Mouse (Mus musculus) forebrain, embryonic 14.5 days (tissue): Measurements from ENCODE around the gene Dnajc11. TPM values are rescaled to one million over a fixed set of nuclear protein-coding genes. Genes with fewer than 3 reads are reported as not detected.

Experiments used
- ATAC-seq: fragments of 200-750 bp; cut with Nextera tagmentation; 2 replicates; pipeline ENCODE4 v1.8.0; 2017; ENCODE audit warnings: mild to moderate bottlenecking, moderate library complexity
- DNase-seq: peaks from one replicate; pipeline ENCODE4 v3.0.0-alpha.2; 2015; ENCODE audit warnings: low spot score
- H3K27ac ChIP-seq: fragments of 300-500 bp; sonication (generic); 2 replicates; pipeline ENCODE4 v1.5.1; 2014; ENCODE audit warnings: low read depth, mild to moderate bottlenecking, control low read depth, low read length, moderate library complexity
- H3K27me3 ChIP-seq: fragments of 300-500 bp; sonication (generic); replicated peaks from 2 replicates; pipeline ENCODE4 v1.6.1; 2014; ENCODE audit warnings: low read length, control low read depth, mixed read lengths; ENCODE audit not compliant: control insufficient read depth, insufficient read depth
- H3K36me3 ChIP-seq: fragments of 300-500 bp; sonication (generic); 2 replicates; pipeline ENCODE4 v1.6.1; 2014; ENCODE audit warnings: low read length, control low read depth; ENCODE audit not compliant: control insufficient read depth, insufficient read depth
- H3K4me1 ChIP-seq: fragments of 300-500 bp; sonication (generic); 2 replicates; pipeline ENCODE4 v1.6.1; 2014; ENCODE audit warnings: antibody characterized with exemption, low read length, control low read depth; ENCODE audit not compliant: control insufficient read depth, insufficient read depth
- H3K4me2 ChIP-seq: fragments of 300-500 bp; sonication (generic); 2 replicates; pipeline ENCODE4 v1.6.1; 2014; ENCODE audit warnings: mild to moderate bottlenecking, control low read depth, low read length
- H3K4me3 ChIP-seq: fragments of 300-500 bp; sonication (generic); 2 replicates; pipeline ENCODE4 v1.5.1; 2014; ENCODE audit warnings: low read depth, low read length, control low read depth
- H3K9ac ChIP-seq: fragments of 300-500 bp; sonication (generic); 2 replicates; pipeline ENCODE4 v1.6.1; 2014; ENCODE audit warnings: mild to moderate bottlenecking, low read length, control low read depth, moderate library complexity
- H3K9me3 ChIP-seq: fragments of 300-500 bp; sonication (generic); replicated peaks from 2 replicates; pipeline ENCODE4 v1.6.1; 2016; ENCODE audit warnings: low read length, control low read depth, mixed read lengths; ENCODE audit not compliant: control insufficient read depth
- WGBS: fragments of 180-500 bp; shearing (Covaris S2); extraction: QIAGEN DNeasy Blood & Tissue Kit; methylation state at CpG from one replicate; pipeline ENCODE4 v1.1.7; 2014; 5-methylcytosine and 5-hydroxymethylcytosine counted together
- polyA plus RNA-seq: library from polyadenylated mRNA; unstranded; fragments of >200 nt; fragmentation: Nextera tagmentation; extraction: Ambion mirVana; gene quantifications from 2 replicates; pipeline ENCODE4 v1.2.1, GENCODE M21; 2014

Dnajc11 gene
- polyA plus RNA-seq, 1 experiment from 2014 or later: 67.9 TPM

GRCm38 (mm10) chr4:152007481-152008147 is 74.1 kb downstream of the Dnajc11 start:
- DNase-seq (no peak), ATAC-seq (no peak)
- H3K4me1 ChIP-seq: peaks cover 15% of the 10 kb centered on the region
- H3K27ac ChIP-seq: no peak overlapping the region
- peak overlapping the region; percentile 71 for H3K4me3 ChIP-seq
- peaks cover 15% of the 10 kb centered on the region for H3K27me3 ChIP-seq
- H3K36me3 ChIP-seq: no peaks in the 10 kb centered on the region
- peak overlapping the region; percentile 100 for H3K4me2 ChIP-seq
- 4% methylated on average over 8 of the region's 8 CpGs for WGBS
- peak overlapping the region; percentile 66; the same call in 1 of the 2 replicates for H3K9ac ChIP-seq
- no peaks in the 10 kb centered on the region for H3K9me3 ChIP-seq

- Histone ChIP-seq H3K36me3 (no peaks in the 10 kb centered on the region), H3K27me3 (peaks cover 15% of the 10 kb centered on the region), H3K9me3 (no peaks in the 10 kb centered on the region), H3K9ac (peak overlapping the region; percentile 66; the same call in 1 of the 2 replicates), H3K4me3 (peak overlapping the region; percentile 71), H3K4me1 (peaks cover 15% of the 10 kb centered on the region), H3K27ac (no peak overlapping the region; the same call in 1 of the 2 replicates), H3K4me2 (peak overlapping the region; percentile 100)
- no peak for ATAC-seq
- DNase-seq: no peak
- under 1% methylated on average over 14 of the region's 14 CpGs for WGBS
Observed at GRCm38 (mm10) chr4:152008148-152008500, 74.6 kb downstream of the Dnajc11 start.

GRCm38 (mm10) chr4:152008622-152009075 is 75.2 kb downstream of the Dnajc11 start, which contains the start of gene Klhl21:
Klhl21 (plus strand) TSS chr4:152008803.
- ATAC-seq: peak; percentile 86
- Histone ChIP-seq H3K9me3 (no peaks in the 10 kb centered on the region), H3K36me3 (no peaks in the 10 kb centered on the region), H3K9ac (peak within 1 kb of the TSS; percentile 66), H3K27ac (peak within 1 kb of the TSS; percentile 62), H3K4me3 (peak within 1 kb of the TSS; percentile 71), H3K4me2 (peak within 1 kb of the TSS; percentile 100), H3K27me3 (peaks cover 15% of the 10 kb centered on the region), H3K4me1 (peaks cover 15% of the 10 kb centered on the region)
- peak; percentile 92 for DNase-seq
- WGBS: under 1% methylated on average over 44 of the region's 45 CpGs

DNA sequence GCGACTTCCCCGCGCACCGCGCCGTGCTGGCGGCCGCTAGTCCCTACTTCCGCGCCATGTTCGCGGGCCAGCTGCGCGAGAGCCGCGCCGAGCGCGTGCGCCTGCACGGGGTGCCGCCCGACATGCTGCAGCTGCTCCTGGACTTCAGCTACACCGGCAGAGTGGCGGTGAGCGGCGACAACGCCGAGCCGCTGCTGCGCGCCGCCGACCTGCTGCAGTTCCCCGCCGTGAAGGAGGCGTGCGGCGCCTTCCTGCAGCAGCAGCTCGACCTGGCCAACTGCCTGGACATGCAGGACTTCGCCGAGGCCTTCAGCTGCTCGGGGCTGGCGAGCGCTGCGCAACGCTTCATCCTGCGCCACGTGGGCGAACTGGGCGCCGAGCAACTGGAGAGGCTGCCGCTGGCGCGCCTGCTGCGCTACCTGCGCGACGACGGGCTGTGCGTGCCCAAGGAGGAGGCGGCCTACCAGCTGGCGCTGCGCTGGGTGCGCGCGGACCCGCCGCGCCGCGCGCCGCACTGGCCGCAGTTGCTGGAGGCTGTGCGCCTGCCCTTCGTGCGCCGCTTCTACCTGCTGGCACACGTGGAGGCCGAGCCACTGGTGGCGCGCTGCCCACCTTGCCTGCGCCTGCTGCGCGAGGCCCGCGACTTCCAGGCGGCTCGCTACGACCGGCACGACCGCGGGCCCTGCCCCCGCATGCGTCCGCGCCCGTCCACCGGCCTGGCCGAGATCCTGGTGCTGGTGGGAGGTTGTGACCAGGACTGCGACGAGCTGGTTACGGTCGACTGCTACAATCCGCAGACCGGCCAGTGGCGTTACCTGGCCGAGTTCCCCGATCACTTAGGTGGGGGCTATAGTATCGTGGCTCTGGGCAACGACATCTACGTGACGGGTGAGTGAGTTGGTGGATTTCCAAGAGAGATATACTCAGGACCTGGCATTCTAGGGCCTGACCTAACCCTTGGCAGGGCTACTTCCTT is 75.9 kb downstream of the Dnajc11 start:
- WGBS: under 1% methylated on average over 101 of the region's 115 CpGs
- Histone ChIP-seq H3K36me3 (no peaks in the 10 kb centered on the region), H3K9ac (peak overlapping the region; percentile 66), H3K4me1 (peaks cover 15% of the 10 kb centered on the region), H3K4me3 (peak overlapping the region; percentile 71), H3K27ac (peak overlapping the region; percentile 62), H3K27me3 (peaks cover 15% of the 10 kb centered on the region), H3K9me3 (no peaks in the 10 kb centered on the region), H3K4me2 (peak overlapping the region; percentile 100)
- ATAC-seq (peak; percentile 80), DNase-seq (peak; percentile 65)

DNA sequence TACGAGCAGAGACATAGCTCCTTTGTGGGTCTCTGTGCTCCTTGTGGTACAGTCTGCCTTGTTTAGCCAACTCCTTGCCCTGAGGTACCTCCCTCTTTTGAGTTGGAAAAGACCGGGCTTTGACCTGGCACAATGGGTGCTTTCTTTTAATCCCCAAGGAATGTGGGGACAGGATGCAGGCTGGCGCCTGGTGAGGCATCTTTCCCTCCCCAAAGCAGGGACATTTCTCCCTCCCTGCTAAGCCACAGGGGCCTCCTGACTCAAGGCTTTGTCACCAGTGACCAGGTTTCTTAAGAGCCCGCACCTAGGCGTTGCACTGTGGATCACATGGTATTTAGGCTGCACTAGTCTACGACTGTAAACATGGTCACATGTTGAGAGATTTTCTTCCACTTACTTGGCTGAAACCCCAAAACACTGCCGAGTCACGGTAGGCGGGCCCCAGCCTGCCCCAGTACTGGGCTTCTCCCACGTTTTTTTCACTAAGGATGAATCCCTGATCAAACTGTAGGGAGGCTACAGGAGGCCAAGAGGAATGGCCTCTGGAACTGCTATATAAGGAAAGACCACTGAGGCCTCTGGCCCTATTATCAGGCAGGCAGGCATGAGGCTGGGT is 76.7 kb downstream of the Dnajc11 start:
- Histone ChIP-seq H3K27me3 (peaks cover 15% of the 10 kb centered on the region), H3K9ac (0 out of 2 replicates have a peak overlapping the region, but pooled peaks have one; percentile 66), H3K36me3 (0 out of 2 replicates have a peak, but pooled peaks cover 1% of the 10 kb centered on the region), H3K27ac (no peak overlapping the region), H3K4me2 (peak overlapping the region; percentile 100), H3K4me1 (peaks cover 15% of the 10 kb centered on the region), H3K9me3 (no peaks in the 10 kb centered on the region), H3K4me3 (peak overlapping the region; percentile 71)
- WGBS: 1% methylated on average over 10 of the region's 10 CpGs
- peak; percentile 33 for DNase-seq
- ATAC-seq: no peak

DNA sequence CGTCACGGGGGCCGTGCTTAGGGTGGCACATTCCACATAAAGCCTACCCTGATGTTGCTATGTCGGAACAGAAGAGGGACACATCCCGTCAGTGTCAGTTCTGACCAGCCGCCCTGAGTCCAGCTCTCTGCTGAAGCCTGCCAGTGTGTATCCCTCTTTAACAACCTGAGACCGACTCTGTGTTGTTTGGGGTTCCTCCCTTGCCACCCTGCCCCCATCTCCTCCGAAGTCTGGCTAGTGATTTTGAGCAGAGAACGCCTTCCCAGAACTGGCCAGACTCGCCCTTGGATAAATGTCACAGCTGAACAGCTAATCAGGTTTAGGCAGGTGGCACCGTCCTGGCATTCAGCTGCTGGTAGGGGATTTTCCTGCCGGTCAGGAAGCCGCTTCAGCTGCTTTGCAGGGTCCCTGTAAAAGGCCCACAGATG is 77.2 kb downstream of the Dnajc11 start:
- no peaks in the 10 kb centered on the region for H3K9me3 ChIP-seq
- ATAC-seq (no peak), DNase-seq (no peak)
- H3K4me2 ChIP-seq: peak overlapping the region; percentile 100
- peaks cover 15% of the 10 kb centered on the region for H3K4me1 ChIP-seq
- H3K27me3 ChIP-seq: peaks cover 15% of the 10 kb centered on the region
- H3K27ac ChIP-seq: no peak overlapping the region
- peak overlapping the region; percentile 71; the same call in 1 of the 2 replicates for H3K4me3 ChIP-seq
- whole genome bisulfite sequencing: 7% methylated on average over 13 of the region's 13 CpGs
- H3K36me3 ChIP-seq: peaks cover 4% of the 10 kb centered on the region; the same call in 1 of the 2 replicates
- H3K9ac ChIP-seq: no peak overlapping the region

DNA sequence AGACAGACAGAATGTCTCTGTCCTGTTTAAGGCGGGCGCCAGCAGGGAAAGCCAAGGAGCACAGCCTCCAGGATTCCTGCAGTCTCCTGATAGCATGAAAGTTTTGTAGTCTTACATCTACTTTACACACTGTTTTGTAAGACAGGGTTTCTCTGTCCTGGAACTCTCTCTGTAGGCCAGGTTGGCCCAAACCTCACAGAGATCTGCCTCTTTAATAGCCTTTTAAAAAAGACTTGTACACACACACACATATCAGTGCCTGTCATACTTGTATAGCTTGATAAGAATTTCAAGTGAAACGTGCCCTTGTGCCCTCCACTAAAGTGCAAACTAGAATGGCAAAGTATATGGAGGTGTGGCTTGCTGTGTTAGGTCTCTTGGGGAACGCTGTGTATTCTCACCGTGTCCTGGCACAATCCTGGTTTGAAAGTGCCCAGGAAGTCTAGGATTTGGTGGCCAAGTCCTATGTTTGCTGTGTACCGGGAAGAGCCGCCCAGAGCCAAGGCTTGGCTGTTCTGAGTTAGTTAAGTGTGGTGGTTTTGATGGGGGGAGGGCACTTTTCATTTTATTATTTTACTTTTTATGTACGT is 77.8 kb downstream of the Dnajc11 start:
- no peak overlapping the region for H3K27ac ChIP-seq
- ATAC-seq (no peak), DNase-seq (no peak)
- H3K4me1 ChIP-seq: peaks cover 15% of the 10 kb centered on the region
- no peak overlapping the region for H3K9ac ChIP-seq
- H3K4me3 ChIP-seq: 0 out of 2 replicates have a peak overlapping the region, but pooled peaks have one; percentile 4
- 85% methylated on average over 8 of the region's 8 CpGs for WGBS
- H3K27me3 ChIP-seq: peaks cover 15% of the 10 kb centered on the region
- no peaks in the 10 kb centered on the region for H3K9me3 ChIP-seq
- H3K36me3 ChIP-seq: peaks cover 4% of the 10 kb centered on the region; the same call in 1 of the 2 replicates
- peak overlapping the region; percentile 100 for H3K4me2 ChIP-seq

GRCm38 (mm10) chr4:152012109-152012508 is 78.6 kb downstream of the Dnajc11 start:
- DNase-seq: no peak
- Histone ChIP-seq H3K4me3 (no peak overlapping the region), H3K9me3 (no peaks in the 10 kb centered on the region), H3K36me3 (peaks cover 4% of the 10 kb centered on the region; the same call in 1 of the 2 replicates), H3K27me3 (peaks cover 11% of the 10 kb centered on the region), H3K27ac (no peak overlapping the region), H3K4me2 (no peak overlapping the region), H3K4me1 (peaks cover 15% of the 10 kb centered on the region), H3K9ac (no peak overlapping the region)
- ATAC-seq: no peak
- WGBS: 91% methylated on average over 16 of the region's 16 CpGs
